Mouse (Mus musculus): ENCODE measurements around the gene Klhl8.
A peak's percentile ranks its signal among the peaks of the same experiment; 100 is the strongest.
"Not testable (repeated sequence)": the region's sequence is repeated elsewhere in the genome, so short reads cannot be mapped to it uniquely, and the experiment has no call there.

Gene Klhl8

DNA sequence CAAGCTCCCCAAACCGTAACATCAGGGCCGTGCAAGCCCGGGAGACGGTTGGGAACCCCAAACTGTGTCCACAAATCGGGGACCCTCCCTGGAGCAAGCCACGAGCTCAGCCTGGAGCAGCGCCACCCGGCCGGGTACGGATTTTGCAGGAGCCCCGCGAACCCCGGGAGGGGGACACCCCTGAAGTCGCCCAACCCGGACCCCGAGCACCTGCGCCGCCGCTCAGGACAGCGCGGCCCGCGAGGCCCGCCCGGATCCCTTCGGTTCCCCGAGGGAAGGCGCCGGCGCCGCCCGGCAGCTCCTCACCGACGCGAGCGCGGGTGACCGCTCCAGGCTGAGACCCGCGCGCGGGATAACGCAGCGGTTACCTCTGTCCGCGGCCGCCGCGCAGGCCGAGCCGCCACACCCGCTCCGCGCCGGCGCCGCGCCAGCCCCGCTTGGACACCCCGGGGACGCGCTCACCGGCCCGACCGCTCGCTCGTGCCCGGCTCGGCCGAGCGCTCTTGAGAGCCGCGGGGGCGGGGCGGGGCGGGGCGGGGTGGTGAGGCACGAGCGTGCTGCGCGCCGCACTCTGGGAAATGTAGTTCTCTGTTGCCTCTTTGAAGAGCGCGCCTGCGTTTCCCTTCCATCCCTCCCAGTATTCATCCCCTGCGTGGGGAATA, at the start of gene Klhl8:
Klhl8 (minus strand) TSS at position 512 of the 662 bp plus-strand sequence.
- peak; percentile 77 for DNase-seq (ENCODE audit: low read depth, low spot score)

DNA sequence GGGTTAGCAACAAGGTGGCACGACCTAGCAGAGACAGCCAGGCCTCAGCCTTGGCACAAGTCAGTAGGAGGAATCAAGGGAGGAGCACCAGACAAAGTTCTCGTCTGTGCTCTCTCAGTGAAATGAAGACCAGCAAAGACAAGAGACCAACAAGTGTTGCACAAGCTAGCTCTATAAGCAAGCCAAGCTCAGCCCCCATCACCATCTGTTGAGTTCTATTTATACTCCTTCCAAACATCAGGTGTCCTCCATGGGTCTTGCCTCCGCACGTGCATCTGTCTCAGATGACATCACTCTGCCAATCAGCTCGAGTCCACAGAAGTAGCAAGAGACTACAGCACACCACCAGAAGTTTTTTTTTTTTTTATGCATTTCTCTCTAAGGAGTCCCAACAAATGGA, 43.6 kb upstream of the Klhl8 start:
- no peak for DNase-seq (ENCODE audit: low read depth, low spot score)

DNA sequence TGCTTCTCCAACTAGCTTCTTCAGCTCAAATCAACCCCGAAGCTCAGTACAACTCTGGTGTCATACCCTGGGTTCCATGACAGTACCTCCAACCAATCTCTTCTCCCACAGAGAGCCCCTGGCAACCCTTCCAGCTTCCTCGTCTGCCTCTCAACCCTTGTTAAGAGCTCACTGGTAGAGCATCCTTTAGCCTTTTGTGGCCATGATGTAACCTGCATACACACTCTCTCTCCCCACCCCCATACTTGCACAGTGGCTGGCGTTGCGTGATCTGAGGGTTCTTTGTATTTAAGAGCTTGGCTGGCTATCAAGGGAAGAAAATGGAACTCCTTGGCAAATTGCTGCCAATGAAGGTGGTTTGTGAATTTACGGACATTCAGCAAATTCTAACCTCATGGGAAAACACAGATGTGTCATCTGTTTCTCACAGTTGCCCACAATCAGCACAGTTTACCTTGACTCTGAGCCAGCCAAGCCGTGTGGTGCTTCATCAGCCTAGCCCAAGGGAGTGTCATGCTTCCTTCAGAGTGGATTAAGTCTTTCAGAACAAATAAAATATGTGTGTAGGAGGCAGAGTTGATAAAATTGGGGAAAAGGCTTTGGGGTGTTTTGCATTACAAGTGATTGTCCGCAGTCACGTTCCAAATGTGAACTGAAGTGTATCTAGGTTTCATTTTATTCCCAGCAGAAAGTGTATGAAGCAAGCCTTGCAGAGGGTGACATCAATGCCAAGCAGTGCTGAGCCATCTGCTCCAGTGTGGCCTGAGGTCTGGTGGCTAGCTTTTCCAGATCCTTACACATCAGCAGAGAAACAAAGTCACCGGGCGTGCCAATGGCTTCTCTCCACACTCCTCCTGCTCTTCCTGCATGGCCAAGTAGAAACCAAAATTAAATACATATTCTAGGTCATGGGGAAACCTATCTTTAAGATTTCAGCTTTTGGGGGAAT, 42.4 kb upstream of the Klhl8 start:
- no peak for DNase-seq (ENCODE audit: low read depth, low spot score)

DNA sequence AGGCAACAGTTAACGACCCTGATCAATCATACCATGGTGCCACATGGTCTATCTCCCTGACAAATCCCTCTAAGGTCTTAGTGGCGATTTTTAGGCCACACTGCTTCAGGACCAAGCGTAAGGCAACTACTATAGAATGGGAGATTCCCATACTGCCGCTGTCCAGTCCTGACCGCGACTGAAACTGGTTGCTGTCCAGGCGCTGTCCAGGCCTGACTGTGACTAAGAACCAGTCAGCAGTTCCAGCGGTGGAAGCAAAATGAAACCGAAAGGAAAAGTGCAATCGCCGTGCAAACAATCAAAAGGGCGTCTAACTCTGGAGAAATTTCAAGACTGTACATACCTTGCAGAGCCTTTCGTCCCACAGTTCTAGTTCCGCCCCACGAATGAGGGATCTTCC, 39.1 kb upstream of the Klhl8 start:
- not testable (repeated sequence) for DNase-seq (ENCODE audit: low read depth, low spot score)

DNA sequence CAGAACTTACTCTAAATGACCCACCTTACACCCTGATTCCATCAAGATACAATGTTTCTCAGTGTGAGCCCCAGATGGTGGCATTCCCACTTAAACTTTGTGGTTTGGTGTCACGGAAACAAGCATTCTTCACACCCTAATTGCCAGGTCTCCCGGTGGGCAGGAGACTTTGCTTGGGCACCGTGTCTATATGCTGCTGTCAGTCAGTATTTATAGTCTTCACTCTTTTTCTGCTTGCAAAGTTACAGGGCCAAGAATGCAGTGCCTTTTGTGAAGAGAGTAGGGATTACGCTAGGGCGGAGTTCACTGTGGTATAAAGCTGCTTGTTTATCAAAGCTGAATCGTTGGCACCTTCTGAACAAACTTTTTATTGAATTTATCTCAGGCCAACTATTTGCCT, 32.1 kb upstream of the Klhl8 start:
- no peak for DNase-seq (ENCODE audit: low read depth, low spot score)

DNA sequence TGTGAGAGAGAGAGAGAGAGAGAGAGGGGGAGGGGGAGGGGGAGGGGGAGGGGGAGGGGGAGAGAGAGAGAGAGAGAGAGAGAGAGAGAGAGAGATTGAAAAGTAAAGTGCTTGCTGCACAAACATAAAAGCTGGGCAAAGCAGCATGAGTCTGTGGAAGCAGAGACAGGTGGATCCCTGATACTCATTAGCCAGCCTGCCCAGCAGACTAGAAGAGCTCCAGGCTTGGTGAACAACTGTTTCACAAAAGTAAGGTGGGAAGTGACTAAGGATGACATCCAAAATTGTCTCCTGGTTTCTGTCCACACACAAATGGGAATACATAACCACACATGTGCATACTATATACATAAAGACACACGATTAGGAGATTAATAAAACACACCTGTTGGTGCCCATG, 28.8 kb upstream of the Klhl8 start:
- DNase-seq (ENCODE audit: low read depth, low spot score), result no peak

DNA sequence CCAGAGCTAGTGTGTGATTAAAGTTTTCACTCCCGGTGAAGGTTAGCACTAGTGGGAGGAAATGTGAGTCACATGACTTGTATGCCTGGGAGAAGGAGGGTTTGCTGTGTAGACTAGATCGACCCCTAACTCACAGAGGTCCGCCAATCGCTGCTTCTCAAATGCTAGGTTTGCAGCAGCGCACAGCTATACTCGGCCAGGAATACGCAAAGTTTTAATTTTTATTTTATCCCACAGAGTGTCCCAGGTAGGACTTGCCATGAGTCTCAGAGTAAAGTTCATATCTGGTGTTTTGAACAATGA, 28.2 kb upstream of the Klhl8 start:
- DNase-seq (ENCODE audit: low read depth, low spot score), result no peak

DNA sequence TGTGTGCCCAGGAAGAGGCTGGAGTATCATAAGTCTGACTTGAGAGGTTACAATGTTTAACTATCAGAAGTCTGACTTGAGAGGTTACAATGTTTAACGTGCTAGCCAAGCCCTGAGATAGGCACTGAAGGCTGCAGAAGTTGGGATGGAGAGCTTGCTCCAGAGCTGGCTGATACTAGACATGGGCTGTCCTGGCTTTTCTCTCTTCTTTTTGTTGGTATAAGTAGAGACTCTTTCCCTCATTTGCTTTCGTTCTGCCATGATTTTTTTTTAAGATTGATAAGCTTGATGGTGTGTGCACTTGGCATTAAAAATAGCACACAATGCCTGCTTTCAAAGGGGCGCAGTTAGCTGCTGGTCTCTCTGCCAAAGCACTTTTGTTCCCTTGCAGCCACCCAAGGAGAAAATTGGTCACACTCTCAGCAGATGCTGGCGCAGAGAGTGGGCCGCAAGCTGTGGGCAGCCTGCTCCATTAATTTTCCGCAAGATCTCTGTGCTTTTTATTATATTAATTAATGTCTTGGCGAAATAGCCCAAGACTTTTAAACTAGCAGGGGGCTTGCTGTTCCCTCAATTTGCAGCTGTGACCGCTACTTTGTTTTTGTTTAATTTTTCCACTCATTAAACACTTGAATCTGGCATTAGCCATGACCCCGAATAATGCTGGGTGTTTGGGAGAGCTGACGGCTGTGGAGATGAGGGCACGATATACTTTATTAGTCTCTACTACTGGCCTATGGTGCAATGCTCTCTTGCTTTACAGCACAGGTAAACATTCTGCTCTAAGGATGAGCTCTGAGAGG, 27.7 kb upstream of the Klhl8 start:
- DNase-seq (ENCODE audit: low read depth, low spot score), result no peak

DNA sequence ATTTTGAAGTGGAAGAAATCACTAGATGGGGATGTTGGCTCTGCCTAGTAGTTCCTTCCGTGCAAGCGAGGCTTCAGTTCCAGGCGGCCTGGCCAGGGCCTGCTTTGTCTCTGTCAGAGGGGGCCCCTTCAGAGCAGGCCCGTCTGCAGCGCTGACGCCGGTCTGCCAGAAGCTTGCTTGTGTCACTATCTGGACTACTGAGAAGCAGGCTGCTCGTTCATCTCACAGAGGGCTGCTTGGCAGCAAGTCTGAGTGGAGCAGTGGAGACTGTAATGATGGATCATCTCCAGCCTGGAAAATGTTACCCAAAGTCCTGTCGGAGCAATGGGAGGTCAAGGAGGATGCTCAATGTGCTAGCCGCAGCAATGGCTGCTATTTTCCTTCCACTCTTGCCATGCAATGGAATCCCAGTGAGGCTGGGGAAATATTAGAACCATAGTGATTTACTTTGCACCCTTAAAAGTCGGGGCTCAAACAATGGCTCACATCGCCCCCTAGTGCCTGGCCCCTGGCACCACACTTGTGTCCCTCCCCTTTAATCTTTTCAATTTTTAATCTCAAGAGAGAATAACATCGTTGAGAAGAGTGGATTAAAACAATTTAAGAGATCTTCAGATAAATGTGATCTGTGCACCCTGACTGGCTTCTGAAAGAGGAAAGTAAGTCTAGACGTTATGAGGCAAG, 26.0 kb upstream of the Klhl8 start:
- DNase-seq (ENCODE audit: low read depth, low spot score), result no peak

DNA sequence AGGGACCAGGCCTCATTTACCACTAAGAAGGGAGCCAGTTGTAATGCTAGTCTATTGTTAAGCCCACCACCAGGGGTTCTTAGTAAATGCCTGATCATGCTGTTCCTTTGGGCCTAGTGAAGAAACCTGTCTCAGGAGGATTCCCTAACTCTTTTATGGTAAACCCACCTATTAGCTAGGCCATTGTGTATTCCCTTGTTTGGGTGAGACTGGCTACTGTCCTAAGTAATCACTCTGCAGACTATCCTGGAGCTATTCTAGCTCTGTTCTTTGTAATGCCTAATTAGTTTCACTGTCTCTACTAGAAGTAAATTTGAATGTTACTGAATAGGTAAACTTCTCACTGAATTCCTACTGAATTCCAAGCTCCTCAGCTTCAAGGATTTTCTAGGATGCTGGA, 20.9 kb upstream of the Klhl8 start:
- not testable (repeated sequence) for DNase-seq (ENCODE audit: low read depth, low spot score)

DNA sequence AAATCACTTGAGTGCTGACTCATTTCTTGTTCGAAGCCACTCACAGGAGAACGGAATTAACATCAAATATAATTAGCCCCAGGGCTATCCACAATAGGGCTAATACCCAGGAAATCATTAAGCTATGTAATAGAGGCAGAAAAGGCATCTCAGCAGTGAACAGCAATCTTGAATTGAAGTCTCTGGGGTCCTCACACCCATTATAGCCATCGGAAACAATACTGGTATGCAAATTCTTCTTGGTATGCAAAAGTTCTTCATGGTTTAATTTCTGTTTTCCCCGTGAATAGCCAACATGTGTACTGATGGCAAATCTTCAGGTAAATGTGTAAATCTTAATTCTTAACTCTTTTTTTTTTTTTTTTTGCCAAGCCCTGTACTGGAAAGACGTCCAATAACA, 19.5 kb upstream of the Klhl8 start:
- no peak for DNase-seq (ENCODE audit: low read depth, low spot score)

DNA sequence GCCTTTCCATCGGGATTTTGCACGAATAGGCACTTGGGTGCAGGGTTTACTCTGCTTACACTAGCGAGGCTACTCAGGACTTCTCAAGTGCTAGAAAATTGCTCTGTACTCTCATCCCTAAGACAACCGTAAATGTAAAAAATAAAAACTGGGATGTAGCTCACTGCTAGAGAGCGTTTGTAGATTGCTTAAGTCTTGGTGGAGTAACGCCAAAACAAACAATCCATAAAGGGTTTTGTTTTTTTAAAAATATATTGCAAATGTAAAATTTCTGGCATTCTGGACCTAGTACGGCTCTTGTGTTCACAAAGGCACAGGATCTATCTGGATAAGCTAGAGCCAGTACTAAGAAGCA, 17.1 kb upstream of the Klhl8 start:
- DNase-seq (ENCODE audit: low read depth, low spot score), result no peak

DNA sequence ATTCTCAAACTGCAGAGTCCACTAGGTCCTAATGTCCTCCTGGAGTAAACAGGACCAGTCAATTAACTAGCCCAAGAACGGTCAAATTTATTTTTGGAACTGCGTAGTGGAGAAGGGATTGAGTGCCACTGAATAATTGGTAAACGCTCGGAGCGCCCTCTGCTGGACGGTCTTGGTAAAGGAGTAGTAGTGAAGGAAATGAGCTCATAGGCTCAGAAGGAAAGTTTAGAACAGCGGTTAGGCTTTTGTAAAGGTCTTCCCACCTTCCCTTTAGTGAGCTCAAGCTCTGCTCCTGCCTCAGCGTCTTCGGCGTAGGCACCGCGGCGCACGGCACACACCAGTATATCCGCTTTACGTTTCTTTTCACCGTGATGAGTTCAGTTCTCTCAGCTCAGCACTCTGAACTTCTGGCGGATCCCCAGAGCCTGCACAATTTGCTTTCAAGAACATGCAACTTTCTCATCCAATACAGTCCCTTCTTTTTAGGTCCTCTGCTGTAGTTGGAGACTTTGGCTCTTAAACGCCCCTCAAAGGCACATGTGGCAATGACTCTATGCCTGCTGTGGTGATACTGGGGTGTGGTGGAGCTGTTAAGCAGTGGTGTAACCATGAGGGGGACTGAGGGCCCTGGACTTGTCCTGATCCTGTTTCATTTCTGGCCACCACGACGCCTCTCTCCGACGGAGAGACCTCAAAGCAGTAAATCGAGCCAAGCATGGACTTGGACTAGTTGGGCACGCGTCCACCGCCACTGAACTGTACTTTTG, 16.6 kb upstream of the Klhl8 start:
- DNase-seq (ENCODE audit: low read depth, low spot score), result peak; percentile 83

DNA sequence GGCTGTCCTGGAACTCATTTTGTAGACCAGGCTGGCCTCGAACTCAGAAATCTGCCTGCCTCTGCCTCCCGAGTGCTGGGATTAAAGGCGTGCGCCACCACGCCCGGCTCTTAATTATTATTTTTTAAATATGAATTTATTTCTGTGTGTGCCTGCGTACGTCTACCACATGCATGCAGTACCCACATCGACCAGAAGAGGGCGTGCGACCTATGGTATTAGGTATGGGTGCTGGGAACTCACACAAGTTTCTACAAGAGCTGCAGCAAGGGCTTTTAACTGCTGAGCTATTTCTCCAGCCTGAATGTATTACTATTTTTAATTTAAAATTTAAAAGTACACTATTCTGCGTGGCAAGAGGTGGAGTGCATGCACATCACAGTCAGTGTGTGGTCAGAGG, 15.3 kb upstream of the Klhl8 start:
- DNase-seq (ENCODE audit: low read depth, low spot score), result no peak

DNA sequence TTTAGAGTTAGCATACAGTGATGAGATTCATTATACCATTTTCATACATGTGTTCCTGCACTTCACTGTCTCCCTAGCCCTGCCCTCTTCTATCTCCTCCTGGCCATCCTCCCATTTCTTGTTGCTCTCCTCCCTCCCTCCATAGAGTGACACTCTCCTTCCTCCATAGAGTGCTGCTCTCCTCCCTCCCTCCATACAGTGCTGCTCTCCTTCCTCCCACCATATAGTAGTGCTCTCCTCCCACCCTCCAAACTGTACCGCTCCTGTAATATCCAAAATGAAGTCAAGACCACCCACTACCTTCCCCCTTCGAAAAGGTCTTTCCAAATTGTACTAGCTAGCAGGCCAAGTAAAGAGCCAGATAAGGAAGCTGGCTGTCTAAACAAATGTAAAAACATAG, 12.7 kb upstream of the Klhl8 start:
- DNase-seq (ENCODE audit: low read depth, low spot score), result no peak

DNA sequence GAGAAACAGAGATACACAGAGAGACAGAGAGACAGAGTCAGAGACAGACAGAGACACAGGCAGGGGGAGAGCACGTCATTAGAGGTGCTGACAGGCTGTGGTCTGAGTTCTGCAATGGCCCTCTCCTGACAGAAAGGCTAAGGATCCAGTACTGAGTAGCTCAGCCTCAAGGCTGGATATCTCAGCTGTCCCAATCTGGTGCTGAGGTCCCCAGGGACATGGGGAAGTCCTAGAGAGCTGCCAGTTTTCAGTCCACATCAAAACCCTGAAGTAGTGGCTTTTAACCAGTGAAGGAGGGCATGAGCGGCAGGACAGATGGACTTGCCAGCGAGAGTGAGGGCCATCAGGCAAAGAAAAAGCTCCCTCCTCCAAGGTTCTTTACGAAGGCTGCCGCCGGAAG, 12.0 kb upstream of the Klhl8 start:
- no peak for DNase-seq (ENCODE audit: low read depth, low spot score)

DNA sequence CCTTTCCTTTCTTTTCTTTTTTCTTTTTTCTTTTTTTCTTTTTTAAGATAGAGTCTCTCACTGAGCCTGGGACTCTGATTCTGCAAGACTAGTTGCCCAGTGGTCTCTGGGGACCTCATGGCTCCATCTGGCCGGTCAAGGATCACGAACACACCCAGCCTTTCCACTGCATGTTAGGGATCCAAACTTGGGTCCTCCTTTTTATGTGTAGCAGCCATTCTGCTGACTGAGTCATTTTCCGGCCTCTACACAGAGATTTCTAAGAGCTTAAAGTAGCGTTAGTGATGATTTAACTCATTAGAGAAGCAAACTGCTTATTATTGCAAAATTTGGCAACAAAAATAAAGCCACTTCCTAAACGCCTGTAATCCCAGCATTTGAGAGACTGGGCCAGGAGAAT, 11.4 kb upstream of the Klhl8 start:
- no peak for DNase-seq (ENCODE audit: low read depth, low spot score)

DNA sequence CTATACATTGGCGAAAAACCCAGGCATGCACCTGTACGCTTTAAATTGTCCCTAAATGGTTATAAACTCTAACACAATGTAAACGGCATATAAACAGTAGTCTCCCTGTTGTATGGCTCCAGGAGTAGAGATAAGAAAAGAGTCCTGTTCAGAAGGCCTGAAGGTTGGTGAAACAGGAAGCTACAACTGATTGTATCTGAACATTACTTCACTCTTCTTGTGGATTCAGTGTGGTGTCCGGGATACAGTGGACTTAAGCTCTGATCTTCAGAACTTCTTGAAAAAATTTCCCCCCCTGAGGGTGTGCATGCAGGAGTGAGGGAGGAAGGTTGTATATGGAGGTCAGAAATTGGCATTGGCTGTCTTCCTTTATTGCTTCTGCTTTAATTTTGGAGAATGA, 8.4 kb upstream of the Klhl8 start:
- no peak for DNase-seq (ENCODE audit: low read depth, low spot score)

DNA sequence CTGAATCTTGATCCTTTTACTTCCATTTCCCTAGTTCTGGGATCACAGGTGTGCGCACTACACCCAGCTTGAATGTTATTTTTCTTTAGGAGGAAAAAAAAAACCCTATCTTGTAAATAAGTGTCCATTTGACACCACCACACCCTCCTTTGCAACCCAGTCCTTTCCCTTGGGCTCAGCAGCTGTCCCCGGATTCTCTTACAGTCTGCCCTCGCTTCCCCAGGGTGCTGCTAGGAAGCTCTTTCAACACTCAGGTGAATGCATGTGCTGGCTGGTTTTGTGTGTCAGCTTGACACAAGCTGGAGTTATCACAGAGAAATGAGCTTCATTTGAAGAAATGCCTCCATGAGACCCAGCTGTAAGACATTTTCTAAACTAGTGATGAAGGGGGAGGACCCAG, 7.2 kb upstream of the Klhl8 start:
- DNase-seq (ENCODE audit: low read depth, low spot score), result no peak

DNA sequence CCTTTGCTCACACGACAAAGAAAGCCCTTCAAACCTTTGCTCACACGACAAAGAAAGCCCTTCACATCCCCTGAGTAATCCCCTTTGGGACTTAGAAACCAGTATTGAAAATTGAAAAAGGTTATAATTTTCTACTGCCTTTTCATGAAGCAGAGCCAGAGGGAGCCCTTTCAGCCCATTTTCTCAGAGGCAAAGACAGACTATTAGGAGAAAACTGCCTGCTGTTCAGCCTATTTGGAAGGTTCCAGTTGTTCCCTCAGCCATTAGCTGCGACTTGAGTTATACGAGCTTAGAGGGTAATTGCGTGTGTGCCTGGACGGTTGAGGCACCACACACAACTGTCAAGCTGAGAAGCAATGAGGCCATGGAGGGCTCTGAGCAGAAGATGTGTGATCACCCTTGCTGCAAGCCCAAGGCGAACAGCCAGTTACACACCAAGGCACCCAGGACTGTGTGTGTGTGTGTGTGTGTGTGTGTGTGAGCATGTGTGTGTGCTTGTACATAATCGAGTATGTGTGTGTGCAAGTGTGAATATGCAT, 6.4 kb upstream of the Klhl8 start:
- DNase-seq (ENCODE audit: low read depth, low spot score), result no peak

Data from embryo, embryonic 11.5 days (tissue).